8 mouse cellular contexts compared by ENCODE assay signal in genomic region chr5:107403947-107404684, GRCm38 (mm10). TPM values are rescaled to one million over a fixed set of nuclear protein-coding genes. Genes with fewer than 3 reads are reported as not detected.
DNase-seq lines count a peak whose midpoint lies in the region; ATAC-seq and TF ChIP-seq lines count a peak whose summit lies in the region.

No protein-coding gene starts in this region.

- no peaks in the 10 kb centered on the region for H3K36me3 ChIP-seq in heart, embryonic 16.5 days (ENCODE audit: control insufficient read depth, insufficient read depth)
- H3K36me3 ChIP-seq in forebrain, embryonic 13.5 days (ENCODE audit: poor library complexity, severe bottlenecking): no peaks in the 10 kb centered on the region
- H3K36me3 ChIP-seq in neural tube, embryonic 15.5 days: no peaks in the 10 kb centered on the region

- H3K4me3 ChIP-seq in heart, embryonic 16.5 days (ENCODE audit: low read length): peak overlapping the region; percentile 75
- H3K4me3 ChIP-seq in forebrain, embryonic 13.5 days: peak overlapping the region; percentile 60
- peak overlapping the region; percentile 66 for H3K4me3 ChIP-seq in neural tube, embryonic 15.5 days (replicated peaks)

- peaks cover 7% of the 10 kb centered on the region for H3K4me1 ChIP-seq in heart, embryonic 16.5 days (ENCODE audit: control insufficient read depth, insufficient read depth, low read length)
- peaks cover 18% of the 10 kb centered on the region for H3K4me1 ChIP-seq in forebrain, embryonic 13.5 days
- peaks cover 13% of the 10 kb centered on the region; the same call in 1 of the 2 replicates for H3K4me1 ChIP-seq in neural tube, embryonic 15.5 days

- H3K27me3 ChIP-seq in heart, embryonic 16.5 days (ENCODE audit: control insufficient read depth, insufficient read depth, low read length): peaks cover 12% of the 10 kb centered on the region
- H3K27me3 ChIP-seq in forebrain, embryonic 13.5 days: peaks cover 37% of the 10 kb centered on the region
- H3K27me3 ChIP-seq in neural tube, embryonic 15.5 days (replicated peaks): peaks cover 19% of the 10 kb centered on the region

- DNase-seq in heart, adult 9 months (ENCODE audit: low spot score in 2 of 2): no peak
- peak; percentile 43 for DNase-seq in brain, embryonic 14.5 days (ENCODE audit: low read depth)
- peak; percentile 57 to 84 for DNase-seq in left cerebral cortex, adult 9 months (ENCODE audit: low spot score in 2 of 2)
- no peak for DNase-seq in ovary, postnatal 36 days (ENCODE audit: low spot score)
- no peak for DNase-seq in yolk sac, embryonic 10.5 days (ENCODE audit: low spot score)

- no peak for ATAC-seq in heart, embryonic 16.5 days (replicated peaks; ENCODE audit: extremely low read depth, insufficient read depth, low FRiP score)
- no peak; the same call in 1 of the 2 replicates for ATAC-seq in forebrain, embryonic 13.5 days
- peak; percentile 48; the same call in 1 of the 2 replicates for ATAC-seq in neural tube, embryonic 15.5 days (ENCODE audit: low FRiP score)

- WGBS in heart, embryonic 16.5 days: 27% methylated on average over 12 of the region's 12 CpGs
- WGBS in forebrain, embryonic 13.5 days: 28% methylated on average over 12 of the region's 12 CpGs
- 30% methylated on average over 12 of the region's 12 CpGs for WGBS in neural tube, embryonic 15.5 days

- peak overlapping the region; percentile 76 for H3K9ac ChIP-seq in heart, embryonic 16.5 days (ENCODE audit: low read length)
- H3K9ac ChIP-seq in forebrain, embryonic 13.5 days: peak overlapping the region; percentile 67
- peak overlapping the region; percentile 59 for H3K9ac ChIP-seq in neural tube, embryonic 15.5 days (replicated peaks)

- H3K9me3 ChIP-seq in heart, embryonic 16.5 days (replicated peaks; ENCODE audit: control insufficient read depth, low read length): no peaks in the 10 kb centered on the region
- H3K9me3 ChIP-seq in forebrain, embryonic 13.5 days (replicated peaks): no peaks in the 10 kb centered on the region
- no peaks in the 10 kb centered on the region for H3K9me3 ChIP-seq in neural tube, embryonic 15.5 days (replicated peaks)

- H3K27ac ChIP-seq in heart, embryonic 16.5 days (ENCODE audit: low read length): no peak overlapping the region
- no peak overlapping the region for H3K27ac ChIP-seq in forebrain, embryonic 13.5 days
- H3K27ac ChIP-seq in neural tube, embryonic 15.5 days (replicated peaks): no peak overlapping the region

- peak overlapping the region; percentile 99 for H3K4me2 ChIP-seq in heart, embryonic 16.5 days (ENCODE audit: low read depth, low read length)
- H3K4me2 ChIP-seq in forebrain, embryonic 13.5 days: peak overlapping the region; percentile 99
- peak overlapping the region; percentile 99 for H3K4me2 ChIP-seq in neural tube, embryonic 15.5 days

- no peak for TF ChIP-seq CTCF in brain, embryonic 14.5 days (IDR thresholded peaks at IDR 0.05; ENCODE audit: borderline replicate concordance, extremely low read depth, insufficient read depth, insufficient read length)

- no peak for TF ChIP-seq POLR2A in brain, embryonic 14.5 days (IDR thresholded peaks at IDR 0.05; ENCODE audit: borderline replicate concordance, extremely low read depth, insufficient read depth, insufficient read length, poor library complexity, severe bottlenecking)

RNA-seq across cellular contexts. Expression of gene Ephx4, which starts 1.6 kb away (rescaled TPM):
- 1.5 and 1.6 TPM in 2 replicates for polyA plus RNA-seq in heart, embryonic 16.5 days (2015; fragmentation: Nextera tagmentation; extraction: Ambion mirVana)
- 1.7 and 2.7 TPM in 2 replicates for polyA plus RNA-seq in brain, embryonic 14.5 days (2012; rRNA removed)
- polyA plus RNA-seq in forebrain, embryonic 13.5 days (2015; fragmentation: Nextera tagmentation; extraction: Ambion mirVana): 1.3 and 2.3 TPM in 2 replicates
- 3.8 and 5.4 TPM in 2 replicates for polyA plus RNA-seq in neural tube, embryonic 15.5 days (2015; fragmentation: Nextera tagmentation; extraction: Ambion mirVana)

RNA-seq across cellular contexts. Expression of gene Lpcat2b, which starts 27.2 kb away (rescaled TPM):
- not detected in 2 replicates for polyA plus RNA-seq in heart, embryonic 16.5 days (2015; fragmentation: Nextera tagmentation; extraction: Ambion mirVana)
- not detected in 2 replicates for polyA plus RNA-seq in brain, embryonic 14.5 days (2012; rRNA removed)
- polyA plus RNA-seq in forebrain, embryonic 13.5 days (2015; fragmentation: Nextera tagmentation; extraction: Ambion mirVana): not detected in 2 replicates
- polyA plus RNA-seq in neural tube, embryonic 15.5 days (2015; fragmentation: Nextera tagmentation; extraction: Ambion mirVana): not detected in 2 replicates

RNA-seq across cellular contexts. Expression of gene Btbd8, which starts 33.7 kb away (rescaled TPM):
- 3.2 TPM in 2 replicates for polyA plus RNA-seq in heart, embryonic 16.5 days (2015; fragmentation: Nextera tagmentation; extraction: Ambion mirVana)
- polyA plus RNA-seq in brain, embryonic 14.5 days (2012; rRNA removed): 13.0 and 15.2 TPM in 2 replicates
- 14.5 and 14.6 TPM in 2 replicates for polyA plus RNA-seq in forebrain, embryonic 13.5 days (2015; fragmentation: Nextera tagmentation; extraction: Ambion mirVana)
- polyA plus RNA-seq in neural tube, embryonic 15.5 days (2015; fragmentation: Nextera tagmentation; extraction: Ambion mirVana): 17.8 and 19.5 TPM in 2 replicates

Comparison
In these comparisons a context has a peak if more than half of its experiments do, and no peak if none do; other contexts are left out.
1. DNase-seq: peak in brain, embryonic 14.5 days (single experiment) and left cerebral cortex, adult 9 months (2 of 2); none in heart, adult 9 months (0 of 2), ovary, postnatal 36 days (single experiment) and yolk sac, embryonic 10.5 days (single experiment).
2. Peak in every context shown above with its lines, with median percentiles within 50 percentile points of each other: H3K4me2 ChIP-seq, H3K4me3 ChIP-seq and H3K9ac ChIP-seq.